Mouse (Mus musculus): ENCODE data around the gene Cdh22. TPM values are rescaled to one million over a fixed set of nuclear protein-coding genes. Genes with fewer than 3 reads are reported as not detected.

Gene Cdh22
- polyA plus RNA-seq, 1 experiment from 2014 or later, result 12.4 TPM

Other genes starting within 250 kb of the Cdh22 start
- 83.1 and 89.0 TPM in 2 replicates for gene Ncoa5, start 200.0 kb downstream of the Cdh22 start, polyA plus RNA-seq (2014; fragmentation: Nextera tagmentation; extraction: Ambion mirVana)
- gene Cd40, start 179.2 kb downstream of the Cdh22 start, polyA plus RNA-seq (2014; fragmentation: Nextera tagmentation; extraction: Ambion mirVana), result 6.3 and 8.3 TPM in 2 replicates
- gene 1700025C18Rik, start 144.1 kb downstream of the Cdh22 start, polyA plus RNA-seq (2014; fragmentation: Nextera tagmentation; extraction: Ambion mirVana), result not detected in 2 replicates
- 60.1 and 60.8 TPM in 2 replicates for gene Slc35c2, start 53.0 kb upstream of the Cdh22 start, polyA plus RNA-seq (2014; fragmentation: Nextera tagmentation; extraction: Ambion mirVana)
- 99.7 and 100 TPM in 2 replicates for gene Elmo2, start 91.6 kb upstream of the Cdh22 start, polyA plus RNA-seq (2014; fragmentation: Nextera tagmentation; extraction: Ambion mirVana)
- 6.2 and 6.3 TPM in 2 replicates for gene Zfp663, start 133.9 kb upstream of the Cdh22 start, polyA plus RNA-seq (2014; fragmentation: Nextera tagmentation; extraction: Ambion mirVana)
- gene Zfp334, start 153.4 kb upstream of the Cdh22 start, polyA plus RNA-seq (2014; fragmentation: Nextera tagmentation; extraction: Ambion mirVana), result 12.4 and 12.5 TPM in 2 replicates
- not detected in 2 replicates for gene Ocstamp, start 165.6 kb upstream of the Cdh22 start, polyA plus RNA-seq (2014; fragmentation: Nextera tagmentation; extraction: Ambion mirVana)
- 5.9 and 7.5 TPM in 2 replicates for gene Slc13a3, start 238.4 kb upstream of the Cdh22 start, polyA plus RNA-seq (2014; fragmentation: Nextera tagmentation; extraction: Ambion mirVana)

Measured in hindbrain, embryonic 14.5 days (tissue).